8 mouse cellular contexts compared by ENCODE assay signal in genomic region chr10:34281211-34281961, GRCm38 (mm10). TPM values are rescaled to one million over a fixed set of nuclear protein-coding genes. Genes with fewer than 3 reads are reported as not detected.
DNase-seq lines count a peak whose midpoint lies in the region; ATAC-seq and TF ChIP-seq lines count a peak whose summit lies in the region.

No protein-coding gene starts in this region.

- peak overlapping the region; percentile 99 for H3K9ac ChIP-seq in heart, embryonic 14.5 days (ENCODE audit: low read length)
- H3K9ac ChIP-seq in liver, postnatal 0 days (replicated peaks), result peak overlapping the region; percentile 98

- H3K4me1 ChIP-seq in spleen, adult 2 months (ENCODE audit: control insufficient read depth, insufficient read depth, insufficient read length), result peaks cover 6% of the 10 kb centered on the region
- peaks cover 2 to 15% of the 10 kb centered on the region in 2 experiments; a peak in 3 of 4 replicates for H3K4me1 ChIP-seq in heart, embryonic 14.5 days (ENCODE audit: control insufficient read depth in 2 of 2, insufficient read depth in 2 of 2, low read length in 2 of 2)
- H3K4me1 ChIP-seq in liver, postnatal 0 days (ENCODE audit: insufficient read depth), result peaks cover 14% of the 10 kb centered on the region

- 12% methylated on average over 14 of the region's 14 CpGs for WGBS in spleen, adult 2 months
- 15% methylated on average over 14 of the region's 14 CpGs for WGBS in heart, embryonic 14.5 days
- WGBS in liver, postnatal 0 days (ENCODE audit: insufficient replicate concordance), result 17% methylated on average over 14 of the region's 14 CpGs

- H3K9me3 ChIP-seq in heart, embryonic 14.5 days (ENCODE audit: control insufficient read depth, low read length), result no peaks in the 10 kb centered on the region
- no peaks in the 10 kb centered on the region for H3K9me3 ChIP-seq in liver, postnatal 0 days (ENCODE audit: low read length)

- peak; percentile 42 for DNase-seq in embryo, embryonic 11 days
- DNase-seq in embryo, embryonic 9.5 days (ENCODE audit: extremely low spot score), result no peak
- no peak for DNase-seq in spleen, adult 2 months (ENCODE audit: low read depth in 1 of 2, low spot score in 2 of 2)
- no peak for DNase-seq in spleen, adult 18-20 months
- no peak for DNase-seq in liver, postnatal 0 days
- no peak for DNase-seq in urinary bladder, adult 2 months (ENCODE audit: low spot score)
- no peak for DNase-seq in frontal cortex, postnatal 25 days (ENCODE audit: low spot score in 2 of 2)

- TF ChIP-seq POLR2A in spleen, adult 2 months (IDR thresholded peaks at IDR 0.05; ENCODE audit: low read depth, low read length), result no peak

- peak overlapping the region; percentile 94 for H3K27ac ChIP-seq in spleen, adult 2 months (ENCODE audit: insufficient read depth, low read length)
- H3K27ac ChIP-seq in heart, embryonic 14.5 days (replicated peaks in 1 of 2; ENCODE audit: control insufficient read depth in 1 of 2, insufficient read depth in 1 of 2, low read depth in 2 of 2, low read length in 2 of 2), result peak overlapping the region; percentile 82 to 87
- peak overlapping the region; percentile 88 for H3K27ac ChIP-seq in liver, postnatal 0 days (ENCODE audit: low read depth)

- no peaks in the 10 kb centered on the region for H3K36me3 ChIP-seq in spleen, adult 2 months (ENCODE audit: control insufficient read depth, insufficient read depth, low read length)
- H3K36me3 ChIP-seq in heart, embryonic 14.5 days (ENCODE audit: control insufficient read depth, insufficient read depth, low read length), result peaks cover 6% of the 10 kb centered on the region
- no peaks in the 10 kb centered on the region for H3K36me3 ChIP-seq in liver, postnatal 0 days (replicated peaks; ENCODE audit: insufficient read depth, low read length)

- TF ChIP-seq CTCF in spleen, adult 2 months (IDR thresholded peaks at IDR 0.05; ENCODE audit: extremely low read depth, insufficient read depth, insufficient read length, insufficient replicate concordance), result no peak
- TF ChIP-seq CTCF in liver, postnatal 0 days (IDR thresholded peaks at IDR 0.05; ENCODE audit: low read depth), result no peak

- ATAC-seq in heart, embryonic 14.5 days (ENCODE audit: insufficient number of reproducible peaks, insufficient read depth, low FRiP score, low read depth), result peak; percentile 7; the same call in 1 of the 2 replicates
- peak; percentile 13 for ATAC-seq in liver, postnatal 0 days

- peak overlapping the region; percentile 74 for H3K4me3 ChIP-seq in spleen, adult 2 months (ENCODE audit: extremely low read depth, insufficient read depth, insufficient read length)
- H3K4me3 ChIP-seq in heart, embryonic 14.5 days (ENCODE audit: control insufficient read depth in 1 of 2, insufficient read depth in 1 of 2, low read depth in 1 of 2, low read length in 2 of 2), result peak overlapping the region; percentile 99
- peak overlapping the region; percentile 99 for H3K4me3 ChIP-seq in liver, postnatal 0 days (ENCODE audit: low read depth, low read length)

- peak overlapping the region; percentile 93 for H3K4me2 ChIP-seq in heart, embryonic 14.5 days (ENCODE audit: low read length)
- peak overlapping the region; percentile 92 for H3K4me2 ChIP-seq in liver, postnatal 0 days (ENCODE audit: low read depth, low read length)

- H3K27me3 ChIP-seq in spleen, adult 2 months (ENCODE audit: control insufficient read depth, insufficient read depth, low read length), result no peaks in the 10 kb centered on the region
- H3K27me3 ChIP-seq in heart, embryonic 14.5 days (ENCODE audit: control insufficient read depth, insufficient read depth, low read length), result no peaks in the 10 kb centered on the region
- no peaks in the 10 kb centered on the region for H3K27me3 ChIP-seq in liver, postnatal 0 days (ENCODE audit: insufficient read depth, low read length)

- TF ChIP-seq EP300 in liver, postnatal 0 days (IDR thresholded peaks at IDR 0.05; ENCODE audit: low read depth), result no peak

RNA-seq across cellular contexts. Expression of gene Tspyl1, which starts 0.6 kb away (rescaled TPM):
- 19.5 and 24.6 TPM in 2 replicates for polyA plus RNA-seq in spleen, adult 2 months (2012; rRNA removed)
- 67.1 and 70.7 TPM in 2 replicates for polyA plus RNA-seq in heart, embryonic 14.5 days (2014; fragmentation: Nextera tagmentation; extraction: Ambion mirVana)
- 20.7 and 21.0 TPM in 2 replicates for polyA plus RNA-seq in liver, postnatal 0 days (2015; fragmentation: Nextera tagmentation; extraction: Ambion mirVana)
- 52.8 and 58.2 TPM in 2 replicates for polyA plus RNA-seq in urinary bladder, adult 2 months (2012; rRNA removed)

RNA-seq across cellular contexts. Expression of gene Tspyl4, which starts 15.9 kb away (rescaled TPM):
- polyA plus RNA-seq in spleen, adult 2 months (2012; rRNA removed), result 4.0 TPM in 2 replicates
- polyA plus RNA-seq in heart, embryonic 14.5 days (2014; fragmentation: Nextera tagmentation; extraction: Ambion mirVana), result 10.0 and 11.9 TPM in 2 replicates
- 0.46 and 0.51 TPM in 2 replicates for polyA plus RNA-seq in liver, postnatal 0 days (2015; fragmentation: Nextera tagmentation; extraction: Ambion mirVana)
- polyA plus RNA-seq in urinary bladder, adult 2 months (2012; rRNA removed), result 11.1 and 15.2 TPM in 2 replicates
